Mouse (Mus musculus) induced T-regulatory cell, adult 2 months (primary cell): ENCODE results near the gene Col15a1.

Source experiments
- DNase-seq: peaks from one replicate; pipeline ENCODE4 v3.0.0-alpha.2; 2012; ENCODE audit warnings: low read depth

The Col15a1 gene

GRCm38 (mm10) chr4:47230498-47230897, 22.5 kb downstream of the Col15a1 start:
- DNase-seq, result no peak

GRCm38 (mm10) chr4:47231322-47231721, 23.4 kb downstream of the Col15a1 start:
- no peak for DNase-seq

- no peak for DNase-seq
Measured at GRCm38 (mm10) chr4:47233192-47233835, 25.4 kb downstream of the Col15a1 start.

GRCm38 (mm10) chr4:47234667-47235267, 26.8 kb downstream of the Col15a1 start:
- peak; percentile 73 for DNase-seq

GRCm38 (mm10) chr4:47235312-47235711, 27.4 kb downstream of the Col15a1 start:
- DNase-seq, result no peak

- DNase-seq, result no peak
Measured at GRCm38 (mm10) chr4:47236104-47236503, 28.1 kb downstream of the Col15a1 start.

GRCm38 (mm10) chr4:47237220-47237619, 29.3 kb downstream of the Col15a1 start:
- no peak for DNase-seq

- no peak for DNase-seq
Measured at GRCm38 (mm10) chr4:47239114-47239513, 31.2 kb downstream of the Col15a1 start.

- DNase-seq, result no peak
Measured at GRCm38 (mm10) chr4:47240901-47241300, 32.9 kb downstream of the Col15a1 start.

GRCm38 (mm10) chr4:47242127-47242526, 34.2 kb downstream of the Col15a1 start:
- no peak for DNase-seq

GRCm38 (mm10) chr4:47244651-47245050, 36.7 kb downstream of the Col15a1 start:
- no peak for DNase-seq

GRCm38 (mm10) chr4:47245621-47246020, 37.7 kb downstream of the Col15a1 start:
- no peak for DNase-seq

- peak; percentile 88 for DNase-seq
Measured at GRCm38 (mm10) chr4:47246811-47247210, 38.9 kb downstream of the Col15a1 start.

GRCm38 (mm10) chr4:47247574-47247973, 39.6 kb downstream of the Col15a1 start:
- DNase-seq, result no peak

- no peak for DNase-seq
Measured at GRCm38 (mm10) chr4:47249193-47249592, 41.2 kb downstream of the Col15a1 start.

GRCm38 (mm10) chr4:47251069-47251468, 43.1 kb downstream of the Col15a1 start:
- peak; percentile 98 for DNase-seq

- DNase-seq, result peak; percentile 42
Measured at GRCm38 (mm10) chr4:47251693-47252435, 43.9 kb downstream of the Col15a1 start.

GRCm38 (mm10) chr4:47252627-47253026, 44.7 kb downstream of the Col15a1 start:
- peak; percentile 47 for DNase-seq

GRCm38 (mm10) chr4:47255641-47256040, 47.7 kb downstream of the Col15a1 start:
- DNase-seq, result peak; percentile 84

GRCm38 (mm10) chr4:47258201-47258600, 50.2 kb downstream of the Col15a1 start:
- DNase-seq, result no peak

GRCm38 (mm10) chr4:47261049-47261448, 53.1 kb downstream of the Col15a1 start:
- DNase-seq, result no peak

- DNase-seq, result no peak
Measured at GRCm38 (mm10) chr4:47261919-47262318, 54.0 kb downstream of the Col15a1 start.

- no peak for DNase-seq
Measured at GRCm38 (mm10) chr4:47265555-47265954, 57.6 kb downstream of the Col15a1 start.
